Mouse (Mus musculus): ENCODE data around the gene Gm6993.

Gm6993 gene

GRCm38 (mm10) chr12:31240470-31240869, at the start of gene Gm6993:
Gene Gm6993, plus strand, starts transcription at chr12:31240770.
- DNase-seq (ENCODE audit: inconsistent ontology term) = no peak

- peak; percentile 77 for DNase-seq (ENCODE audit: inconsistent ontology term)
Measured at GRCm38 (mm10) chr12:31191329-31191954, 49.1 kb upstream of the Gm6993 start.

GRCm38 (mm10) chr12:31202509-31202908, 38.1 kb upstream of the Gm6993 start:
- no peak for DNase-seq (ENCODE audit: inconsistent ontology term)

DNA sequence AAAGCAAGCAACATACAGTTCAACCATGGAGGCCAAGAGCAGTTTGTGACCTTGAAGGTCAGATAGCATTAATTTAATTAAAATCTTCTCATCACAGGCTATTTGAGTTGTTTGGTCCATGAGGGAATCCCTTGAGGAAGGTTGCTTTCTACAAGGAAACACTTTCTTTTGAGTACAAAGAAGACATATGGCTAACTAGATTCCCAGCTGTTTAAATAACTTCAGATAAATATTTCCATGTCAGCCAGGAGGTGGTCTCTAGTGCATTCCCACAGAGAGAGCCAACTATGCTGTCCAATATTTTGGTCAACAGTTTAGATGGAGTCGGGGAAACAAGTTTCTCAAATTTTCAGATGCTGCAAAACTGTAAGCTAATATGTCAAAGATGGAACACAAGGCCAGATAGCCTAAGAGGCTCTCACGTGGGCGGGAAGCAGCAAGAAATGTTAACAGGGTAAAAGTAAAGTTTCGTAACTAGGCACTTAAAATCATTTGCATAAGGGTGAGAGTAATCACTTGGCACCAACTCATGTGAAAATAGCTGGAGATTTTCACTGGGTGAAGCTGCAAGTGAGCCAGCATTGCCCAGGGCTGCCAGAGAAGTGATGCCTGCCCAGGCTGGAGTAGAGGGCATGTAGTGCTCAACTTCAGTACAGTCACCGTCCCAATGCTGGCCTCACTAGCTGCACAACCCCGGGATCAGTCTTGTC, 36.7 kb upstream of the Gm6993 start:
- DNase-seq (ENCODE audit: inconsistent ontology term) = no peak

- DNase-seq (ENCODE audit: inconsistent ontology term) = no peak
Measured at GRCm38 (mm10) chr12:31204898-31205297, 35.7 kb upstream of the Gm6993 start.

- DNase-seq (ENCODE audit: inconsistent ontology term) = no peak
Measured at GRCm38 (mm10) chr12:31205983-31206633, 34.5 kb upstream of the Gm6993 start.

DNA sequence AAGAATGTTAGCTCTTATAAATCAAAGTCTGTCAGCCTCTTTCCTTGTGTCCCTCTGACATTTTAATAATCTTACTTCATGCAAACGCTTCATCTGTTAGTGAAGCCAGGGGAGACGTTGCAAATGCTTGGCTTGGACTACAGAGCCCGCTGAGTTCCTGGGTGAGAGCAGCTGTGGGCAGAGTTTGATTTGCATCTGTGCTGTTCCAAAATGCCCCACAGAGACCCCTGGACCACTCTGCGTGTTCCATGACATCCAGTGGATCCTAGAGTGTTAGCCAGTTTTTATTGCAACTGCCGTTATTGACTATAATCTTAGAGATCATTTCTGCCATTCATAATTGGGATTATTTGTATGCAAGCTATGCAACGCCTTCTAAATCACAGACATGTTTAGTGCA, 31.8 kb upstream of the Gm6993 start:
- DNase-seq (ENCODE audit: inconsistent ontology term) = no peak

- DNase-seq (ENCODE audit: inconsistent ontology term) = no peak
Measured at GRCm38 (mm10) chr12:31209377-31209805, 31.2 kb upstream of the Gm6993 start.

DNA sequence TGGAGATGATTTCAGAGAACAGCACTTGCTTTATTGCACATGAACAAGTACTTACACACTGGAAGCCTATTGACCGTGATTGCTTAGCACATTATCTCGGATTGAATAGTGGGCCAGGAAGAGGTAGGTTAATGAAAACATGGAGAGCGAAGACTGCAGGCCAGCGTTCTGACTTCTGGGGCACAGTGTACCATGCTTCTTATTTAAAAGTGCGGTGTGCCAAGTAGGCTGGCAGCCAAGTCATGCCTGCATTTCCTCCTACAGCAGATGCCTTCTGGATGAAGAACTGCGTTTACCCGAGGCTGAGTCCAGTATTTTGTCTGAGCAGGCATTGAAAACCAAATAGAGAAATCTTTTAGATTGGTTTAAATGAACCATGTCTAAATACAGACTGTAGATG, 27.0 kb upstream of the Gm6993 start:
- peak; percentile 36 for DNase-seq (ENCODE audit: inconsistent ontology term)

GRCm38 (mm10) chr12:31215003-31215402, 25.6 kb upstream of the Gm6993 start:
- no peak for DNase-seq (ENCODE audit: inconsistent ontology term)

DNA sequence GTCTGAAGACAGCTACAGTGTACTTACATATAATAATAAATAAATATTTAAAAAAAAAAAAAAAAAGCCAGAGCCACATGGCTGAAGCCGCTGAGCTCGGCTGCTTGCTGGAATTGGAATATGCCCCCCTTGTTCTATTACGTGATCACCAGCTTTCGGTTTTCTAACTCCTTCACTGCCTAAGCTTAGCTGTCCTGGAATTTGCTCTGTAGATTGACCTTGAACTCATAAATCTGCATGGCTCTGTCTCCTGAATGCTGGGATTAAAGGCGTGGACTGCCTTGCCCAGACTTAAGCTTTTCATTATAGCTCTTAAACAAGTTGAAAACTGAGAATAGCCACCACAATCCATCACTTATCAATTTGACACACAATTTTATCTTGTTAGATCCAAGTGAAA, 23.3 kb upstream of the Gm6993 start:
- no peak for DNase-seq (ENCODE audit: inconsistent ontology term)

DNA sequence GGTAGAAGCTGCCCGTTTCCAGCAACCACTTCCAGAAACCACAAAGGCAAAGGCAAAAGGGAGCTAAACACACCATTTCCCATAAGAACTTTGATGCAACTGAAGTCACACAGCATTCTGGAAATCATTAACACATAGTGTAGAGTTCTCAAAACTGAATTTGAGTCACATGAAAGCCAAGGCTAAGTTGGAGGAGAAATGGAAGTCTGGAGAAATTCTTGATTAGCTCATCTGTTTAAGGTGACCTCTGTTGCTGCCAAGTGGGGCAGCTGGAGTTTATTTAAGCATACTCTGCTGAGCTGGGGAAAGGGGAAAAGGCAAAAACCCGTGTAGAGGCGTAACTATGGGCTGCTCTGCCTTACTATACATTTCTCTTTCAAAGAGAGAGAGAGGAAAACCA, 21.8 kb upstream of the Gm6993 start:
- DNase-seq (ENCODE audit: inconsistent ontology term) = no peak

DNA sequence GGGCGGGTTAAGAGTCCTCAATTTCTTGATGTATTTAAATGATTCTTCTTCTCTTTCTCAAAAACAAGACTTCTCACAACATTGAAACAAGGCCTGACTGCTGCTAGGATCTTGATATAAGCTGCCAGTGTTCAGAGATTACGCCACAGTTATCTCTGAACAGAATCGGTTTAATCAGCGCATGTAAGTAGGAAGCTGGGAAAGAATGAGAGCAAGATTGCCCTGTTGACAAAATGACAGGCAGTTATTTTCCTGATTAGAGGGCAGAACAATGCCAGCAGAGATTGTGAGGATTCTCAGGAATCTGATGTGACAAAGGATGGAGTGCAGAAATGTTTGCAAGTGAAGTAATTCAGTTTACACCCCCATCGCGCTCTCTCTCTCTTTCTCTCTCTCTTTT, 19.0 kb upstream of the Gm6993 start:
- DNase-seq (ENCODE audit: inconsistent ontology term) = peak; percentile 81

- peak; percentile 32 for DNase-seq (ENCODE audit: inconsistent ontology term)
Measured at GRCm38 (mm10) chr12:31222282-31222681, 18.3 kb upstream of the Gm6993 start.

- DNase-seq (ENCODE audit: inconsistent ontology term) = peak; percentile 63
Measured at GRCm38 (mm10) chr12:31222741-31223140, 17.8 kb upstream of the Gm6993 start.

GRCm38 (mm10) chr12:31225451-31225850, 15.1 kb upstream of the Gm6993 start:
- DNase-seq (ENCODE audit: inconsistent ontology term) = no peak

GRCm38 (mm10) chr12:31227167-31227566, 13.4 kb upstream of the Gm6993 start:
- DNase-seq (ENCODE audit: inconsistent ontology term) = no peak

- DNase-seq (ENCODE audit: inconsistent ontology term) = no peak
Measured at GRCm38 (mm10) chr12:31228878-31229277, 11.7 kb upstream of the Gm6993 start.

DNA sequence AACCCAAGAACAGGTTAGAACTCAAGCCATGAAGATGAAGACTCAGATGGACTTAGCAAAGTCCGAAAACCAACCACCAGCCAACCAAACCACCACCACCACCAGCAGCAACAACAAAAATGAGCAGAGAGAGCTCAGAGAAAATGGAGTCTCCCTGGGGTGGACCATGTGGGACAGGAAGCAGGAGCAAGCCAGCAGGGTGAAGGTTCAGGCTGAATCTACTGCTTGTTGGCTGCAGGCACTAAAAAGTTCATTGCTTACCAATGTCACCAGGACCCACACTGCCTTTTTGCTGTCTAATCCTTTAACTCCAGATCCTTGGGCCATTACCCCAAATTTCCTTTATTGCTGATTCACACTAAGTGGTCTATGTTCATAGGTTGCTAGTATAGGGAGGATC, 7.9 kb upstream of the Gm6993 start:
- DNase-seq (ENCODE audit: inconsistent ontology term) = no peak

- no peak for DNase-seq (ENCODE audit: inconsistent ontology term)
Measured at GRCm38 (mm10) chr12:31235018-31235417, 5.6 kb upstream of the Gm6993 start.

DNA sequence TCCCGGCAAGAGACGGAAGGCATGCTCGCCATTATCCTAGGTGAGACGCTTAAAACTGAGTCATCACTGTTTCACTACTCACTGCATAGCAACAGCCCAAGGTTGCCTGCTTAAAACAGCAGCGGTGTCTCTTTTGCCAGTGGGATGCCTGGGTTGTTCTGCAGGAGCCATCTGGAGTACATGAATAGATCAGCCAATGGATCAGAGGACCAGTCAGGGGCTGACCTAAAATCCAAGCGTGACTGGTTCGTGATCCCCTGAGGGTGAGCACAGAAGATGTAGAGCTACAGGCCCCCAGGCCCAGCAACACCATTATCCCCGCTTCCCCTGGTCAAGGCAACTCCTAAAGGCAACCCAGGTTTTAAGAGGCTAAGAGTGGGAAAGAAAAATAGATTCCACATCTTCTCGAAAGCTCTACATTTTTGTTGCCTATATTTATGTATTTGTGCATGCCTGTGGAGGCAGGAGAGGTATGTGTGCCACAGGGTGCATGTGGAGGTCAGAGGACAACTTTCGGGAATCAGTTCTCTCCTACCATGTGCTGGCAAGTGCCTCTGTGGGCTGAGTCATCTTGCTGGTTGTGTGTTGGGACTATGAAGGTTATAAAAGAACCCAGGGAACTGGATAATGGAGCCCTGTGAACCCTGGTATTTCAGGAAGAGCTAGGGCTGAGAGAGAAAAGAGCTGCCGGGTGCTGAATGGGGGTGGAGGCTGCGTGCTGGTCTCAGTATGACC, 3.5 kb upstream of the Gm6993 start:
- peak; percentile 23 for DNase-seq (ENCODE audit: inconsistent ontology term)

DNA sequence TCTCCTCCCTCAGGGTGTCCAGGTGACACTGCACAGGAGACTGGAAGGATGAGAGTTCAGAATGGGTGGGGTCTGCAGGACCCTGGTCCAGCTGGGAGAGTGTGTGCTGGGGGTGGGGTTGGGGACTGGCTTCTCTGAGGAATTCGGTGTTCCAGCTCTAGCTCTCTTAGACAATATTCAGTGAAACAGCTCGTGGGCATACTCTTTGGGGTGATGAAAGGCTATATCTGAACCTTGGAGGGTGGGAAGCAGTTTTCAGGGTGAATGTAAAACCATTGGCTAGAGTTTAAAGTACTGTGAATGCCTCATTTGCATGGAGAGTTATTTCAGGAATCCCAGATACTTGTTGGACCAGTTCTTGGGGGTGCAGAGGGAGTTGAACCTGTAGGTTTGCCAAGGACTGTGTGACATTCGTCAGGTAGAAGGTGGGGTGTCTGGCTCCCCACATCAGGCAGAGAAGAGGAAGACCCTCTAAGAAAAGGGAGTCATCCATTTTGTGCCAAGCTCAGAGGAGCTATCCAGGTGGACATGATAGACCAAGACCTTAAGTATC, 1.5 kb upstream of the Gm6993 start:
- no peak for DNase-seq (ENCODE audit: inconsistent ontology term)

Data from Muller cell, postnatal 12 days (primary cell).